Mouse (Mus musculus): Measurements from ENCODE around the gene Lrrc49. TPM values are rescaled to one million over a fixed set of nuclear protein-coding genes. Genes with fewer than 3 reads are reported as not detected.

Lrrc49 gene
- polyA plus RNA-seq, 1 experiment from 2014 or later = 9.0 TPM

DNA sequence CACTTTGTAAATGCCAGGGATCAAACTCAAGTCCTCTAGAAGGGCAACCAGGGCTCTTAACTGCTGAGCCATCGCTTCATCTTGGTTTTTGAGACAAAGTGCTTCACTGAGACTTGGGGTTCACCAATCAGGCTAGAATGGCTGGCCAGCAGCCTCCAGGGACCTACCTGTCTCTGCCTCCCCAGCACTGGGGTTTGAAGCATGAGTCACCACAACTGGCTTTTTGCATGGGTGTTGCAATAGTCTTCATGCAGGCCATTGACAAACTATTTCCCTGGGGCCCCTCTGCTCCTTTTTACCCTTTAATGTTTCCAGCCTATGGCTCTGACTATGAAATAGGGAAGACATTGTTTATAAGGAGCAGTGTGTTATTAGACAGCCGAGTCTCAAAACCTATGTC, 160.1 kb downstream of the Lrrc49 start:
- ATAC-seq (no peak), DNase-seq (ENCODE audit: low spot score) (no peak)
- Histone ChIP-seq H3K9me3 (ENCODE audit: low read length) (no peaks in the 10 kb centered on the region), H3K27ac (ENCODE audit: low read length) (no peak overlapping the region), H3K36me3 (ENCODE audit: insufficient read depth, low read length) (no peaks in the 10 kb centered on the region), H3K4me2 (replicated peaks; ENCODE audit: low read depth, low read length) (no peak overlapping the region), H3K4me3 (ENCODE audit: low read depth, low read length) (no peak overlapping the region), H3K4me1 (ENCODE audit: insufficient read depth, low read depth, low read length) (peaks cover 3% of the 10 kb centered on the region; the same call in 1 of the 2 replicates), H3K27me3 (replicated peaks; ENCODE audit: insufficient read depth, low read length) (no peaks in the 10 kb centered on the region), H3K9ac (replicated peaks; ENCODE audit: low read depth) (no peak overlapping the region)
- no peak for TF ChIP-seq CTCF (IDR thresholded peaks at IDR 0.05)
- TF ChIP-seq EP300 (IDR thresholded peaks at IDR 0.05) = no peak
- WGBS = 79% methylated on average over 2 of the region's 2 CpGs

DNA sequence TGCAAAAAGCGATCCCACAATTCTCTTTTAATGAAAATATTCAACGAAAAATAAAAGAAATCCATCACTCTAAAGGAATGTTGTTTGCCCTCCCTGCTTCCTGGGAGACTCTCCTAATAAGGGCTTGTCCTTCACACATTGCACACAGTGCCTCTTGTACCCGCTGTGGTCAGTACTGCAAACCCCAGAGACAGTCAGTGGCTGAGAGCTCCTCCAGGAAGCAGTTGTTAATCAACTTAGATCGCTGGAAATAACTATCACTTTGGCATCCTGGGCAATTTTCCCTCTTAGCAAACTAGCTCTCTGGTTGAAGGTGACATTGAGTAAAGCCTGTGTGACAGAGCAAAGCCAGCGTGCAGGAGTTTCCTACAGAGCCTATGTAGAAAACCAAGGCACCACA, 160.9 kb downstream of the Lrrc49 start:
- Histone ChIP-seq H3K4me2 (replicated peaks; ENCODE audit: low read depth, low read length) (no peak overlapping the region), H3K4me1 (ENCODE audit: insufficient read depth, low read depth, low read length) (peaks cover 3% of the 10 kb centered on the region; the same call in 1 of the 2 replicates), H3K9me3 (ENCODE audit: low read length) (no peaks in the 10 kb centered on the region), H3K9ac (replicated peaks; ENCODE audit: low read depth) (no peak overlapping the region), H3K4me3 (ENCODE audit: low read depth, low read length) (no peak overlapping the region), H3K27me3 (replicated peaks; ENCODE audit: insufficient read depth, low read length) (no peaks in the 10 kb centered on the region), H3K27ac (ENCODE audit: low read length) (no peak overlapping the region), H3K36me3 (ENCODE audit: insufficient read depth, low read length) (no peaks in the 10 kb centered on the region)
- TF ChIP-seq EP300 (IDR thresholded peaks at IDR 0.05) (no peak), CTCF (IDR thresholded peaks at IDR 0.05) (no peak)
- 35% methylated on average over 5 of the region's 5 CpGs for WGBS
- ATAC-seq (peak; percentile 48), DNase-seq (ENCODE audit: low spot score) (peak; percentile 62)

DNA sequence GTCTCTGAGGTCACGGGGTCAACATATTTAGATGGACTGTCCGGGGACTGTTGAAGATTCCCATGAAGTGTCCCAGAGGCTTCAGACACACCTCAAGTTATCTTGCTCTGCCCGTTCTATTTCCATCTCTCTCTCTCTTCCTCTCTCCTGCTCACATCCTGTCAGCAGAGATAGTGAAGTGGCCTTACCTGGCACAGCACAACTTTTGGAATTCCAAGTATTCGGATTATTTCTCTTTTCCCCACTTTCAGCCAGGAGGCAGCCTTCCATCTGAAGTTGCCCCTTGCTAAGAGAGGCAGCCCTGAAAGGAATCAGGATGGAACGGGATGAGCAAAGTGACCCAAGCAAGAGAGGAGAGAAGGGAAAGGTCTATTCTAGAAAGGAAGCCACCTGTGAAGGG, 161.8 kb downstream of the Lrrc49 start:
- DNase-seq (ENCODE audit: low spot score) (no peak), ATAC-seq (no peak)
- Histone ChIP-seq H3K4me2 (replicated peaks; ENCODE audit: low read depth, low read length) (no peak overlapping the region), H3K9me3 (ENCODE audit: low read length) (no peaks in the 10 kb centered on the region), H3K27me3 (replicated peaks; ENCODE audit: insufficient read depth, low read length) (peaks cover 2% of the 10 kb centered on the region), H3K4me3 (ENCODE audit: low read depth, low read length) (no peak overlapping the region), H3K27ac (ENCODE audit: low read length) (no peak overlapping the region), H3K36me3 (ENCODE audit: insufficient read depth, low read length) (no peaks in the 10 kb centered on the region), H3K9ac (replicated peaks; ENCODE audit: low read depth) (no peak overlapping the region), H3K4me1 (ENCODE audit: insufficient read depth, low read depth, low read length) (peaks cover 3% of the 10 kb centered on the region; the same call in 1 of the 2 replicates)
- WGBS = 32% methylated on average over 5 of the region's 5 CpGs
- no peak; the same call in 1 of the 2 replicates for TF ChIP-seq CTCF (IDR thresholded peaks at IDR 0.05)
- TF ChIP-seq EP300 (IDR thresholded peaks at IDR 0.05) = 0 out of 2 replicates have a peak, but pooled peaks have one; percentile 9

DNA sequence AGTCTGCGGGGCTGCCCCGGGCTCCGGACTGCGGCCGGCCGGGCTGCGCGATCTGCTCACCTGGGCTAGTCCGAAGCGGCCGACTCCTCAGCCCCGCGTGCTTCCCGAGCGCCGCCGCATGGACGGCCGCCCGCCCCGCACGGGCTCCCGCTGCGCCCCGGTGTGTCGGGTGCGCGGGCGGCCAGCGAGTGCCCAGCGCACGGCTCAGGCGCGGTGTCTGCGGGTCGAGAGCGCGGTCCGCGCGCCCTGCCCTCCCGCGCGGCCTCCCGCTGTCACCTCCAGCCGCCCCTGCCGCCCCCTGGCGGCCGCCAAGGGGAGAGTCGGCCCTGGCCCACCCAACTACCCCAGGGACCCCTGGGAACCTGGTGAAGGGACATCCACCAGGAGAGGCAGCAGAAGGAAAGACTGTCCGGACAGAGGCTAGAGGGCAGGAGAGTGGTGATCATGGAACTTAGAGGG, 166.1 kb downstream of the Lrrc49 start, which contains the start of gene Thsd4:
Thsd4 (minus strand) TSS at position 241 of the 459 bp plus-strand sequence.
- Histone ChIP-seq H3K27me3 (replicated peaks; ENCODE audit: insufficient read depth, low read length) (peaks cover 4% of the 10 kb centered on the region), H3K4me2 (replicated peaks; ENCODE audit: low read depth, low read length) (peak within 1 kb of the TSS; percentile 98), H3K9me3 (ENCODE audit: low read length) (no peaks in the 10 kb centered on the region), H3K4me1 (ENCODE audit: insufficient read depth, low read depth, low read length) (no peaks in the 10 kb centered on the region), H3K27ac (ENCODE audit: low read length) (no peak within 1 kb of the TSS), H3K36me3 (ENCODE audit: insufficient read depth, low read length) (no peaks in the 10 kb centered on the region), H3K9ac (replicated peaks; ENCODE audit: low read depth) (0 out of 2 replicates have a peak within 1 kb of the TSS, but pooled peaks have one; percentile 12), H3K4me3 (ENCODE audit: low read depth, low read length) (peak within 1 kb of the TSS; percentile 53)
- TF ChIP-seq CTCF (IDR thresholded peaks at IDR 0.05) (peak; percentile 81), EP300 (IDR thresholded peaks at IDR 0.05) (no peak)
- DNase-seq (ENCODE audit: low spot score) = peak; percentile 69
- ATAC-seq = peak; percentile 70
- 3% methylated on average over 49 of the region's 51 CpGs for WGBS

DNA sequence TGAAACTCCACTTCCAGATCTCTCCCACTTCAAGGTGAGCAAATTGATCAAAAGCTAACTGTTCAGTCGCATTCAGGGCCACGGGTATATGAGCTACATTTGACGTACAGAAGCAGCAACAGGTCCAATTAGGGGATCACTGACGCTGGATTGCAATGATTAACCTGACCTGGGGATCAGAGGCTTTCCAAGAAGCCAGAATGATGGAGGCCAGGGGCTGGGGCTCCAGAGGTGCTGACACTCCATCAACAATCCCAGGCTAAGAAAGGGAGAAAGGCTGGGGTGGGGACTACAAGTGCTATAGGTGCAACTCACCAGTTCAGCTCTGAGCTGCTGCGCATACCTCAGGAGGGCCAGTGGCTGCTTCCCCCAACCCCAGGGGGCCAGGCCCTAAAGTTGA, 166.8 kb downstream of the Lrrc49 start:
- DNase-seq (ENCODE audit: low spot score) = no peak
- Histone ChIP-seq H3K9ac (replicated peaks; ENCODE audit: low read depth) (0 out of 2 replicates have a peak overlapping the region, but pooled peaks have one; percentile 12), H3K27ac (ENCODE audit: low read length) (no peak overlapping the region), H3K4me2 (replicated peaks; ENCODE audit: low read depth, low read length) (peak overlapping the region; percentile 98), H3K27me3 (replicated peaks; ENCODE audit: insufficient read depth, low read length) (peaks cover 4% of the 10 kb centered on the region), H3K36me3 (ENCODE audit: insufficient read depth, low read length) (no peaks in the 10 kb centered on the region), H3K9me3 (ENCODE audit: low read length) (no peaks in the 10 kb centered on the region), H3K4me1 (ENCODE audit: insufficient read depth, low read depth, low read length) (no peaks in the 10 kb centered on the region), H3K4me3 (ENCODE audit: low read depth, low read length) (peak overlapping the region; percentile 53; the same call in 1 of the 2 replicates)
- no peak for ATAC-seq
- TF ChIP-seq EP300 (IDR thresholded peaks at IDR 0.05) (no peak), CTCF (IDR thresholded peaks at IDR 0.05) (no peak)
- 44% methylated on average over 5 of the region's 5 CpGs for WGBS

DNA sequence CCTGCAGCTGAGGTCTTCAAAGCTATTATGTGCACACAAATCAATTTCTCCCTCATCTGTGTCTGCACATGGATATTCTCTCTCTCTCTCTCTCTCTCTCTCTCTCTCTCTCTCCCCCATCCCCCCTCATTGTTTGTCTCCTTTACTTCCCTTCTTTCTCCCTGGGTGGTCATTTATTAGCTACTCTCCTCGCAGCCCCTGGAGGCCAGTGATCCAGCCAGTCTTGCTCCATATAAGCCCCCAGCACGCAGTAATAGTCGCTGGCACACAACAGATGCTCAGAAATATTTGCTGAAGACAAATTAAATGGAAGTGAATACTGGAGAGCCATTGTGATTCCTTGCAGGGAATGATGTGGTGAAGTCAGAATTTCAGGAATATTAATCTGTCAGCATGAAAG, 168.4 kb downstream of the Lrrc49 start:
- H3K36me3 ChIP-seq (ENCODE audit: insufficient read depth, low read length) = no peaks in the 10 kb centered on the region
- H3K4me2 ChIP-seq (replicated peaks; ENCODE audit: low read depth, low read length) = no peak overlapping the region
- no peak overlapping the region for H3K27ac ChIP-seq (ENCODE audit: low read length)
- no peaks in the 10 kb centered on the region for H3K4me1 ChIP-seq (ENCODE audit: insufficient read depth, low read depth, low read length)
- DNase-seq (ENCODE audit: low spot score) (no peak), ATAC-seq (no peak)
- no peak overlapping the region for H3K9ac ChIP-seq (replicated peaks; ENCODE audit: low read depth)
- H3K9me3 ChIP-seq (ENCODE audit: low read length) = no peaks in the 10 kb centered on the region
- TF ChIP-seq CTCF (IDR thresholded peaks at IDR 0.05) = no peak
- TF ChIP-seq EP300 (IDR thresholded peaks at IDR 0.05) = no peak
- peaks cover 4% of the 10 kb centered on the region for H3K27me3 ChIP-seq (replicated peaks; ENCODE audit: insufficient read depth, low read length)
- 41% methylated on average over 3 of the region's 3 CpGs for WGBS
- H3K4me3 ChIP-seq (ENCODE audit: low read depth, low read length) = no peak overlapping the region

Other genes starting within 250 kb of the Lrrc49 start
- gene Thsd4, start 166.1 kb downstream of the Lrrc49 start, polyA plus RNA-seq (2015; fragmentation: Nextera tagmentation; extraction: Ambion mirVana) = 3.4 and 3.6 TPM in 2 replicates
- 0.73 and 1.1 TPM in 2 replicates for gene Larp6, start 24.8 kb upstream of the Lrrc49 start, polyA plus RNA-seq (2015; fragmentation: Nextera tagmentation; extraction: Ambion mirVana)
- 23.5 and 25.9 TPM in 2 replicates for gene Uaca, start 106.4 kb upstream of the Lrrc49 start, polyA plus RNA-seq (2015; fragmentation: Nextera tagmentation; extraction: Ambion mirVana)

All from lung, postnatal 0 days (tissue).